Mouse (Mus musculus): ENCODE measurements around the gene Gm17268.

DNA sequence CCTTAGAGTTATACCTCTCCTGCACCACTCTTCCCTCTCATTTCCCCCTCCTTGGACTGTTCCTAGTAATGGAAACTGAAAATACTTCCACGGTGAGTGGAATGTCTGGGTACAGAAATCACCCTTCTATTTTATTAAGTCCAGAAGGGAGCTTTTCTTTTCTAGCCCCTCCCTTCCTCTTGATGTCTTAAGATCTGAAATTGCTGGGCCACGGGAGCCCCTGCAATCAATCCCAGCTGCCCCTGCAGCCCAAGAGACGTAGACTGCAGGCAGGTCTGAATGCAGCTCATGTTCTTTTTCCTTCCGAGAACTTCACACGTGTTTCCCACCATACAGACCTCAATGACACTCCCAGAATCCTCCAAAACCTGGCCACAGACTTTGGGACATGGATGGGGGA lies 37.8 kb downstream of the Gm17268 start:
- TF ChIP-seq CTCF (IDR thresholded peaks at IDR 0.05; ENCODE audit: control insufficient read depth, insufficient read depth, insufficient read length) (no peak), MAX (IDR thresholded peaks at IDR 0.05) (no peak), FOSL1 (IDR thresholded peaks at IDR 0.05; ENCODE audit: insufficient read depth, low read length, poor library complexity, severe bottlenecking) (no peak), USF1 (IDR thresholded peaks at IDR 0.05; ENCODE audit: low read depth) (no peak), CEBPB (IDR thresholded peaks at IDR 0.05; ENCODE audit: low read depth) (no peak)
